Mouse (Mus musculus) left cerebral cortex, adult 8-10 months (tissue): ENCODE results near the gene Nek5. TPM values are rescaled to one million over a fixed set of nuclear protein-coding genes. Genes with fewer than 3 reads are reported as not detected.

Source experiments
- DNase-seq, 2 experiments: peaks; one replicate each; pipeline ENCODE4 v3.0.0; 2022; ENCODE audit warnings: low spot score in 2 of 2
- total RNA-seq, 4 experiments: library from RNA; stranded (reverse); gene quantifications; 2 replicates each; pipeline ENCODE4 v1.2.4; 2022

Gene Nek5
- total RNA-seq, 4 experiments from 2014 or later, result 0.27 to 0.33 TPM; not detected in 2

GRCm38 (mm10) chr8:22089226-22089625, 35.6 kb downstream of the Nek5 start:
- no peak for DNase-seq

- no peak for DNase-seq
Measured at GRCm38 (mm10) chr8:22079313-22080007, 45.4 kb downstream of the Nek5 start.

- no peak for DNase-seq
Measured at GRCm38 (mm10) chr8:22061126-22061525, 63.7 kb downstream of the Nek5 start.

- DNase-seq, result peak; percentile 79 to 99
Measured at GRCm38 (mm10) chr8:22060446-22060889, 64.4 kb downstream of the Nek5 start, which contains the start of gene Alg11. Gene Alg11 (plus strand): TSS chr8:22060721.

- DNase-seq, result peak in 1 of 2 experiments; percentile 51
Measured at GRCm38 (mm10) chr8:22059821-22060445, 64.9 kb downstream of the Nek5 start, which contains the start of gene Atp7b. Gene Atp7b (minus strand): TSS chr8:22060305.

- DNase-seq, result no peak
Measured at GRCm38 (mm10) chr8:22059153-22059738, 65.6 kb downstream of the Nek5 start.

- DNase-seq, result no peak
Measured at GRCm38 (mm10) chr8:22058368-22058767, 66.5 kb downstream of the Nek5 start.

GRCm38 (mm10) chr8:22056850-22057249, 68.0 kb downstream of the Nek5 start:
- DNase-seq, result no peak

GRCm38 (mm10) chr8:22055492-22055877, 69.4 kb downstream of the Nek5 start:
- DNase-seq, result no peak

GRCm38 (mm10) chr8:22054674-22055491, 70.0 kb downstream of the Nek5 start:
- no peak for DNase-seq

- no peak for DNase-seq
Measured at GRCm38 (mm10) chr8:22047699-22048464, 77.0 kb downstream of the Nek5 start.

- DNase-seq, result no peak
Measured at GRCm38 (mm10) chr8:22043706-22044105, 81.1 kb downstream of the Nek5 start.

- DNase-seq, result no peak
Measured at GRCm38 (mm10) chr8:22042515-22042914, 82.3 kb downstream of the Nek5 start.

- DNase-seq, result no peak
Measured at GRCm38 (mm10) chr8:22040153-22040509, 84.7 kb downstream of the Nek5 start.

- DNase-seq, result no peak
Measured at GRCm38 (mm10) chr8:22039468-22040152, 85.2 kb downstream of the Nek5 start.

GRCm38 (mm10) chr8:22037022-22037421, 87.8 kb downstream of the Nek5 start:
- DNase-seq, result no peak

- DNase-seq, result no peak
Measured at GRCm38 (mm10) chr8:22036137-22036536, 88.7 kb downstream of the Nek5 start.

- DNase-seq, result no peak
Measured at GRCm38 (mm10) chr8:22030990-22031389, 93.9 kb downstream of the Nek5 start.

- DNase-seq, result no peak
Measured at GRCm38 (mm10) chr8:22028973-22029372, 95.9 kb downstream of the Nek5 start.

- no peak for DNase-seq
Measured at GRCm38 (mm10) chr8:22025241-22025640, 99.6 kb downstream of the Nek5 start.
